Mouse (Mus musculus) left cerebral cortex, postnatal 14 days (tissue): ENCODE results near the gene Actr2. TPM values are rescaled to one million over a fixed set of nuclear protein-coding genes. Genes with fewer than 3 reads are reported as not detected.
A peak's percentile ranks its signal among the peaks of the same experiment; 100 is the strongest.
"Not testable (repeated sequence)": the region's sequence is repeated elsewhere in the genome, so short reads cannot be mapped to it uniquely, and the experiment has no call there.

Source experiments
- DNase-seq, 2 experiments: peaks; one replicate each; pipeline ENCODE4 v3.0.0; 2021 to 2022; ENCODE audit warnings: low spot score in 2 of 2, mixed read lengths in 1 of 2
- intact Hi-C: fragments of 180-260 bp; cut with DNase I; formaldehyde crosslinking; loops from one replicate; pipeline ENCODE4 v1.15.1; 2025
- long read RNA-seq, 2 experiments: library from polyadenylated mRNA; stranded (forward); transcript quantifications; one replicate each; pipeline ENCODE4 v2.0.0; 2021
- total RNA-seq, 2 experiments: library from RNA; stranded (reverse); gene quantifications; 2 replicates each; pipeline ENCODE4 v1.2.3; 2021

Gene Actr2
- 100 to 1,000 TPM; 293 to 298 TPM for total RNA-seq
- long read RNA-seq, experiment 1, transcript Actr2-201 (9 exons, 3,631 nt) = major isoform, 68 of 86 reads
- long read RNA-seq, experiment 1, partial matches to known transcripts = 1 of 86 reads
- long read RNA-seq, experiment 1, other reads (novel, unspliced or antisense) = 17 of 86 reads
- long read RNA-seq, experiment 2, transcript Actr2-201 (9 exons, 3,631 nt) = major isoform, 56 of 71 reads
- long read RNA-seq, experiment 2, partial matches to known transcripts = 12 of 71 reads
- long read RNA-seq, experiment 2, other reads (novel, unspliced or antisense) = 3 of 71 reads

GRCm38 (mm10) chr11:20112741-20113480 is at the start of gene Actr2:
Gene Actr2 (minus strand): TSS chr11:20112913.
- intact Hi-C loops = no loop called here
- DNase-seq = peak; percentile 95 to 96

GRCm38 (mm10) chr11:20158879-20159278 is 46.2 kb upstream of the Actr2 start:
- DNase-seq = no peak
- intact Hi-C loops = no loop called here

GRCm38 (mm10) chr11:20153542-20153941 is 40.8 kb upstream of the Actr2 start:
- intact Hi-C loops = not testable (repeated sequence)

GRCm38 (mm10) chr11:20152107-20152901 is 39.6 kb upstream of the Actr2 start:
- intact Hi-C loops = no loop called here
- DNase-seq = no peak

More at GRCm38 (mm10) chr11:20153542-20153941, 40.8 kb upstream of the Actr2 start:
- DNase-seq = not testable (repeated sequence)

GRCm38 (mm10) chr11:20151290-20151689 is 38.6 kb upstream of the Actr2 start:
- intact Hi-C loops = no loop called here
- DNase-seq = no peak

- no peak for DNase-seq
- intact Hi-C loops = no loop called here
These were observed 37.2 kb upstream of the Actr2 start for GRCm38 (mm10) chr11:20149936-20150335.

- DNase-seq = no peak
- intact Hi-C loops = no loop called here
These were observed 32.7 kb upstream of the Actr2 start for GRCm38 (mm10) chr11:20145383-20145782.

GRCm38 (mm10) chr11:20144536-20145263 is 32.0 kb upstream of the Actr2 start:
- intact Hi-C loops = no loop called here
- no peak for DNase-seq

- DNase-seq, intact Hi-C loops: not testable (repeated sequence)
These were observed 31.0 kb upstream of the Actr2 start for GRCm38 (mm10) chr11:20143687-20144086.

GRCm38 (mm10) chr11:20142516-20142915 is 29.8 kb upstream of the Actr2 start:
- intact Hi-C loops = no loop called here
- no peak for DNase-seq

GRCm38 (mm10) chr11:20140286-20140685 is 27.6 kb upstream of the Actr2 start:
- DNase-seq = no peak
- intact Hi-C loops = no loop called here

- no peak for DNase-seq
- intact Hi-C loops = no loop called here
These were observed 27.0 kb upstream of the Actr2 start for GRCm38 (mm10) chr11:20139711-20140110.

GRCm38 (mm10) chr11:20138498-20139208 is 25.9 kb upstream of the Actr2 start:
- intact Hi-C loops = no loop called here
- no peak for DNase-seq

GRCm38 (mm10) chr11:20137872-20138271 is 25.2 kb upstream of the Actr2 start:
- no peak for DNase-seq
- intact Hi-C loops = no loop called here

- intact Hi-C loops = no loop called here
- no peak for DNase-seq
These were observed 23.6 kb upstream of the Actr2 start for GRCm38 (mm10) chr11:20136314-20136713.

GRCm38 (mm10) chr11:20134869-20135268 is 22.2 kb upstream of the Actr2 start:
- not testable (repeated sequence) for DNase-seq

GRCm38 (mm10) chr11:20133721-20134120 is 21.0 kb upstream of the Actr2 start:
- intact Hi-C loops = loop anchor here (5.0 kb wide), 2 partner anchors 69 to 269 kb away; partner anchors contain the start of gene Rab1a
- DNase-seq = no peak

More at GRCm38 (mm10) chr11:20134869-20135268, 22.2 kb upstream of the Actr2 start:
- intact Hi-C loops = loop anchor here (5.0 kb wide), 2 partner anchors 67 to 267 kb away; partner anchors contain the start of gene Rab1a

- DNase-seq = peak; percentile 86 to 87
These were observed 20.3 kb upstream of the Actr2 start for GRCm38 (mm10) chr11:20132955-20133562.

More at GRCm38 (mm10) chr11:20132955-20133562, 20.3 kb upstream of the Actr2 start:
- intact Hi-C loops = loop anchor here (5.0 kb wide), 2 partner anchors 69 to 269 kb away; partner anchors contain the start of gene Rab1a
